Mouse (Mus musculus) megakaryocyte, adult 5-6 weeks (primary cell): ENCODE measurements around the gene Irf2. TPM values are rescaled to one million over a fixed set of nuclear protein-coding genes. Genes with fewer than 3 reads are reported as not detected.

Source experiments
- ATAC-seq: 2 replicates; pipeline ENCODE4 v1.8.0; 2016; ENCODE audit warnings: mild to moderate bottlenecking, inconsistent platforms; ENCODE audit not compliant: poor library complexity, severe bottlenecking
- total RNA-seq, 2 experiments: library from RNA; stranded (forward) in 1 of 2; stranded (reverse) in 1 of 2; fragments of 153-499, 151-499 nt in 1 of 2; fragments of 221-1000, 200-1000 nt in 1 of 2; gene quantifications; 2 replicates each; pipeline versions ENCODE4 v1.2.3 to v1.2.4; 2015 to 2017

The Irf2 gene
- total RNA-seq (2015) (152 and 154 TPM in 2 replicates), total RNA-seq (2017) (37.9 and 77.9 TPM in 2 replicates)

DNA sequence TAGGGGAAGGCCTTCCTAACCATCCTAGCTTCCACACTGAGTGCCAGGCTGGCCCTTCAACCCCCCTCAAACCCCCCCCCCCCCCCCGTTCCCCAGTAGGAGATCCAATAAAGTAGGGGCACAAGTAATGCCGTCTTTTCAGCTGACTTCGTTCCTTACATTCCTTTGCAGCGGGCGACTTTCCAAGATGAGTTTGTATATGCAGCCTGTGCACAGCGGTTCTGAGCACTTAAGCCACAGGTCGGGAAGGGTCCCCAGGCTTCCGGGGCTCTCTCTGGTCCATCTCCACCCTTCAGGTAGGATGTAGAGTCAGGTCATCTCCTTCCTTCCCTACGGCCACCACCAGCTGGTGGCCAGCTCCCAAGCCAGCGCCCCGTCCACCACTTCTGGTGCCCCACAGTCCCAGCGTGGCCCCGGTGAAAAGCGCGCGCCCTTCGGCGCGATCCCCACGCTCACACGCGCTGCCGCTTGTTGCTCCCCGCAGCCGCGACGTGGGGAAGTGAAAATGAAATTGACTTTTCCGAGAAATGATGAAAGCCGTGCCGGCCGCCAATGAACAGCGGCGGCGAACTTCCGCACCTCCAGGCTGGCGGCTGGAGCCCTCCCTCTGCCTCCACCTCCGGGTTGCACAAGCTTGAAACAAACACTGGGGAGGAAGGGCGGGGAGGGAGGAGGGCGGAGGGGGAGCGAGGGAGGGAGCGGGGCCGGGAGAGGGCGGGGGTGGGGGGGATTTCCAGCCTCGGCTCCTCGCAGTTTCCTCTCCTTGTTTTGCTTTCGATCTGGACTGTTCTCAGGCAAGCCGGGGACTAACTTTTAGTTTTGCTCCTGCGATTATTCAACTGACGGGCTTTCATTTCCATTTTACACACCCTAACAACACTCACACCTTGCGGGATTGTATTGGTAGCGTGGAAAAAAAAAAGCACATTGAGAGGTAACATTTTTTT lies at the start of gene Irf2:
Gene Irf2 (plus strand): TSS at position 730 of the 947 bp plus-strand sequence.
- ATAC-seq, result peak; percentile 89

DNA sequence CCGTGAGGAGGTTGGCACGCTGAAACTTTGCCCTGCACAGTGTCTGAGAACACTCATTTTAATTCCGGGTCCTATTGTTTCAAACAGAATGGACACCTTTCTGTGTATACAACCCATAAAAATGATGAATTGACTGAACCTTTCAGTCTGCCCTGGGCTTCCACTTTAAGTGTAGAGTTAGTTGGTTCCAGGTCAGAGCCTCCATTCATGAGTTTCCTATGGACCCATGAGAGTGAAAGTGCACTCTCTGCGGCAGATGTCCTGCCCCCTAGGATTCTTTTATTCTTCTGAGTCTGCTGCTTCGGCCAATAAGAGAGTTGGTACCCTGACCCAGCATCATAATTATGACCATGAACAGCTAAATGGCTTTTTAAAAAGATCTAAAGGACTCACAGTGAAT lies 49.4 kb upstream of the Irf2 start:
- no peak for ATAC-seq

DNA sequence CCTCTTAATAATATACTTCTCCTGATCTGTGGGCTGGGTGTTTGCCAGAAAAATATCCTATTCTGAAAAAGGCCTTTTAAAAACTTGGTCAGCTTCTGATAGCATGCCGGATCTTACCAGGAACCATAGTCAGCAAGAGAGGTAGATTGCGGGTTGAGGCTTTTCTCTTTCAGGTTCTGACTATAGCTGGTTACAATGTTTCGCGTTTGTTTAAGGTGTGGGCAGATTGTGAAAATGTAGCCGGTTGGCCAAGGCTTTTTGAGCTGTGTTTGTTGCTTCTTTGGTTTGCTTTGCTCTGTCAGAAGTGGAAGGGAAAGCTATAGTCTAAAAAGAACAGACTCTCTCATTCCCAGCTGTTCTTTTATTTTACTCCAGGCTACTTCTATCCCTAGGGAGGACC lies 49.0 kb upstream of the Irf2 start:
- ATAC-seq, result no peak

DNA sequence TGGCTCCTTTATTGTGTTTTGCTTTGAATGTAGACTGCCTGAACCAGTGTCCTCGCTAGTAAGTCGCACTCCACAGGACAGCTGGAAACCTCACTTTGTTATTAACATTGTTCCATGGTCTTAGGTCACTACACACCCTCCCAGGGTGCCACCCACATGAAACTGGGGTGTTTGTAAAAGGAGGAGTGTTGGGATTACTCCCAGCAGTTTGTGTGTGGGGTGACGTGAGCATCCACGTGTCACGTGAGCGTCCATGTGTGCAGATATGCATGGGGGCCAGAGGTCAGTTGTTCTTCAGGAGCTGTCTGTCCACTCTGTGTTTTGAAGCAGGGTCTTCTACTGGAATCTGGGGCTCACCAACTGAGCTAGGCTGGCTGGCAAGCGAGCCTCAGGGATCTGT lies 48.2 kb upstream of the Irf2 start:
- ATAC-seq, result no peak

DNA sequence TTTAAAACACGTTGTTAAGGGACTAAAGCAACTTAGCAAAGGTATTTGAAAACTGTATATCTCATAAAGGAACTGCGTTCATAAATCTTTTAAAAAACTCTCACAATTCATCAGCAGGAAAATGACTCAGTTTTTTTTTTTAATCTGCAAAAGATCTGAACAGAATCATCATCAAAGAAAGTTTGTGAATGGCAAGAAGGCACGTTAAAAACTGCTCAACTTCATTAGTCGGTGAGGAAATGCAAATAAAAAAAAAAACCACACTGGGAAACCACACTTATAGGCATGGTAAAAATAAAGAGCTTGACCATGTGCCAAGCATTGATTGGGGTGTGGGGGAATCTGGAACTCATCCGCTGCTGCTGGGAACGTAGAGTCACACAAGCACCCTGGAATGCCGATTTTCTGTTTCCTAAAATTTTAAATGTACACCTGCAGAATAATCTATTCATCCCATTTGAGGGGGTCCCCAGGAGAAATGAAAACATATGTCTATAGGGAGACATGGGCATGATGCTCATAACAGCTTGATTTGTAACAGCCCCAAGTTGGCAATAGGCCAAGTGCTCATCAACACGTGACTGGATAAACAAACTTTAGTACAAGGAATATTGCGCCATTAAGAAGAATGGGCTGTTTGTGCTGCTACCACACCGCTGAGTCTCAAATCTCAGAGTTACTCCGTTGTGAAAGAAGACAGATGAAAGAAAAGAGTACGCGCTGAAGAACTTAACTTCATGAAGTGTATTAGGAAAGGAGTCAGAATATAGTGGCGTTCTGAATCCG lies 43.1 kb upstream of the Irf2 start:
- ATAC-seq, result no peak

DNA sequence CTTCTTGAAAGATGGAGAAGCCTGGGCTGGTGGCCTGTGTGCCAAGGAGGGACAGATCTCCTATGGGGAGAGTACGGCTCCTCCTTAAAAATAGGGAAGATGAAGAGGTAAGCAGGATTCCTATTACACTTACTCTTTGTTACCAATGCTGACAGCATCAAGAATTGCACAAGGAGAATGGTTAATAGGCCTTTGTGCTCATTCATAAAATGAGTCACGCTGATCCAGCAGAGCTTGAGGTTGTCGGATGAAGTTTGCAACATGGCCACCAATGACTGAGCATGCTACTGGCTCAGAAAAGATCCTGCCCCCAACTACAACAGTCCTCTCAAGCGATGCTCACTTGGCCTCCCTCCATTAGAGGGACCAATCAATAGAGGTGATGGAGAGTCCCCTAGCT lies 42.0 kb upstream of the Irf2 start:
- ATAC-seq, result no peak

DNA sequence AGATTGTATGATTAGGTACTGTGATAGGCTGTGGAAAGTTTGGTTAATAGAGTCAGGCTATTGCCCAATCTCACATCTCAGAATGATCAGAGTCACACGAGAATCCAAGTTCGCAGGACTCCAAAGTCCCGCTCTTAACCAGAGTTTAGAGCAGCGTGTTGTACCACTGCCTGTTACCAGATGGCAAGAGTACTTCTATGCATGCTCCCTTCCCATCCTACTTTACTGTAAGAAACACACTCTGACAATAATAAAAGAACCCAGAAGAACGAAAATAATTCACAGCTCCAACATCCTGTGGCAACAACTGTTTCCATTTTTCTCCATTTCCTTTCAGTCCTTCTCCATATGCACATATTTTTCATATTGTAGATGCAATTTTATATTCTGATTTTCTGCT lies 41.4 kb upstream of the Irf2 start:
- ATAC-seq, result peak; percentile 33; the same call in 1 of the 2 replicates

DNA sequence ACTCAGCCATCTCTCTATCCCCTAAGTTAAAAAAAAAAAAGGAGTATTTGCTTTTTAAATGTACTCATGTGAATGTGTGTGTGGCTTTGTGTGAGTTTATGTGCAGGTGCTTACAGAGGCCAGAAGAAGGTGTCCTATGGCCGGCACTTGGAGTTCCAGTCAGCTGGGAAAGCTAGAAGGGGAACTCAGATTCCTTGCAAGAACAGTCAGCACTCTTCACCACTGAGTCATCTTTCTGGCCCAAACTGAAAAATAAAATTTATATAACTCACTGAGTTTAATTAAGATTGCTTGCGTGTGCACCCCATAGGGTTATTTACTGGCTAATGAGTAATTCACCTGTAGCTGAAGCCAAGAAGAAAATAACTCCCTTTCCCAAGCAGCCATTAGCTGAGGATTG lies 34.4 kb upstream of the Irf2 start:
- no peak for ATAC-seq

DNA sequence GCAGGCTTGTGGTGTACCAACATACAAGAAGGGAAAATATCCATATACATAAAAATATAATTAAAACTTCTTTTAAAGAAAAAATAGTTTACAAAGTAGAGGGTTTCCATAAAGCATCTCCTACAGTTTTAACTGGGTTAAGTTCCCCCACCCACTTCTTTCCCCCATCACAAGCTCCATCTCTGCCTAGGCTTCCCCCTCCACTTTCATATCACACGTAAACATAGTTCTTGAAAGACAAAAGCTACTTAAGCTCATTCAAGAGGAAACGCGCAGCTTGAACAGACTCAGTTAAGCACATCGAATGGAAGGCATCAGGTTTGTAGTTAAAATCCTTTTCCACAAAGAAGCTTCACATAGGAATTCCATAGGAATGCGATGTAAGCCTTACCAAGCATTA lies 32.8 kb upstream of the Irf2 start:
- ATAC-seq, result no peak

DNA sequence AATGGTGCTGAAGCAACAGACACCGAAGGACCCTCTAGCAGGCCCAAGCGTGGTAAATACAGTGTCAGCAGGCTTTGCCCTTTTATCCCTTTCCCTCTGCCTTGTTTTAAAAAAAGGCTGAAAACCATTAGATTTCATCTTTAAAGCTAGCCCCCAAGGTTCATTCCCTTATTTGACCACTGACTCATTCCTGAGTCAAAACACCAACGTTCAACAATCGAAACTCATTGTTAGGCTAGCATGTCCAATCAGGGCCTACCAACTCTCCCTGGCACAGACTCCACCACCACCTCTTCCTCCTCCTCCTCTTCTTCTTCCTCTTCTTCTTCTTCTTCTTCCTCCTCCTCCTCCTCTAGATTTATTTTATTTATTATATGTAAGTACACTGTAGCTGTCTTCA lies 30.2 kb upstream of the Irf2 start:
- no peak for ATAC-seq

DNA sequence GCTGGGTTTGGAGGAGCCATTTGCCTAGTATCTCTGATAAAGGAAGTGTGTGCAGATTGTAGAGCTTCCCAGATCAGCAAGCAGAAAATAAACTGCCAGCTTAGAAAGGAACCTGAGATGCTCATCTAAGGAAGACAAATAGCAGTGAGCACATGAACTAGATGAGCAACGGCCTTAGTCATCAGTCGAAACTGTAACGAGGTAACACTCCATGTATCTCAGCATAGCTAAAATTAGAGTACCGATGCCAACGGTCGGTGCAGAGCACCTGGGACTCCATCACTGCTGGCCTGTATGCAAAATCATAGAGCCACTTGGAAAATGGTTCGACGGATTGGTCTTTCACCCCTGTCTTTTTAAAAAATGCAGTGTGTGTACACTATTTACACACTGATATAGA lies 29.2 kb upstream of the Irf2 start:
- ATAC-seq, result no peak

DNA sequence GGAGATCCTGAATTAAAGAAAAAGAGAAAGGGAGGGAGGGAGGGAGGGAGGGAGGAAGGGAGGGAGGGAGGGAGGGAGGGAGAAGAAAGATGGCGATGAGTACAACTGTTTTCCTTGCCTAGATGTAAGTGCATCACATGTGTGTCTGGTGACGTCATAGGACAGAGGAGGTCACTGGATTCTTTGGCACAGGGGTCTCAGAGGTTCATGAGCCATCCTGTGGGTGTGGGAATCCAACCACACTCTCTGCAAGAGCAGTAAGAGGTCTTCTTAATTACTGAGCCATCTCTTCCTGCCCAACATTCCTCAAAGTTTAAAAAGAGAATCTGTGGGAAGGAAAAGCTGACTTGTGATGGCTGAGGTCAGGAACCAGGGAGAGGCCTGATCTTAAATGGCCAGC lies 28.0 kb upstream of the Irf2 start:
- no peak for ATAC-seq

DNA sequence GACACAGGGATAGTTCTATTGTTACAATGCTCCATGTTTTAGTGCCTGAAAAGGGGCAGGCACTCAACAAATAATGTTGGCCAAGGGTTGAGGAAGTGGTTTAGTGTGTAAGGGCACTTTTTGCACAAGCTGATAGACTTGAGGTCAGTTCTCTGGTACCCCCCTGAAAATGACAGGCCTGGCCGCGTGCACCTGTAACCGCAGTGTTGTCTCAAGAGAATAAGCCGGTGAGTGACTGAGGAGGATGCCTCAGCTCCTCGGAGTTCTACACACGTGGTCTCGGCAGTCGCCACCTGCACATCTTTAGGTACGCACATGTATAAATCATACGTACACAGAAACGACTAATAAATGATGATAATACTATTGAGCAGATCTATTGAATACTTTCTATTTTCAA lies 26.4 kb upstream of the Irf2 start:
- peak; percentile 73 for ATAC-seq

DNA sequence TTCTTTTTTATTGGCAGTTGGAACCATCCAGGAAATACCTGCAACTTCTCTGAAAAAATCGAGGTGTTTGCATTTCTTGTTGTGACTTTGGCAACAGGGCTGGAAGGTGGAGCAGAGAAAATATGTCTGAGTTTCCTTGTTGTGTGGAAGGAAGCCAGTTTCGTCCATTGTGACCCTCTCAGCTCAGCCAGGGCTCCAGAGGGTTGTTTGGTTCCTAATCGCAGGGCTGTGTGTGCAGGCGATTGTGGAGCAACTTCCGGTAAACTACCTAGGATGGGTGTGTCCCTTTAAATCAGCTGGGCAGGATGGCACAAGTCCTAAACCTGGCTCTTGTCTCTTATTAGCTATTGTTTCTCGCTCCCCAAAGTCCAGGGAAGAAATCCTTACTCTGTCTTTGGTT lies 25.7 kb upstream of the Irf2 start:
- ATAC-seq, result peak; percentile 91

DNA sequence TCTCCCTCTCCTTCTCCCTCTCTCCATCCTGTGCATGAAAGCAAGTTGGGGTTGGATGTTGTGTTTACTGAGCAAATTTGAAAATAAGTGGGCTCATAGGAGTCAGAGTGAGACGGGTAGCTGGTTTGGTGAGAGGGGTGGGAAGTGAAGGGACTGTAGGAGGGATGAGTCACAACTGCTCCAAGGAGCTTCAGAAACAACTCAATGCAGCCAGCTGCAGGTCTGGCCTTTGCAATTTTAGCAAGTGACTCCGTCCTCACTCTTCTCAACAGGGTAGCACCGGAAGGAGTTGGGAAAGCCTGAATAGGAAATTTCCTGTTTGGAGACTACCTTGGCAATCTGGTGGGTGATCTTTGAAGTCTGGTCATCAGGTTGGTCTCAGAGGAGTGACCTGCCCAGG lies 25.1 kb upstream of the Irf2 start:
- no peak for ATAC-seq

DNA sequence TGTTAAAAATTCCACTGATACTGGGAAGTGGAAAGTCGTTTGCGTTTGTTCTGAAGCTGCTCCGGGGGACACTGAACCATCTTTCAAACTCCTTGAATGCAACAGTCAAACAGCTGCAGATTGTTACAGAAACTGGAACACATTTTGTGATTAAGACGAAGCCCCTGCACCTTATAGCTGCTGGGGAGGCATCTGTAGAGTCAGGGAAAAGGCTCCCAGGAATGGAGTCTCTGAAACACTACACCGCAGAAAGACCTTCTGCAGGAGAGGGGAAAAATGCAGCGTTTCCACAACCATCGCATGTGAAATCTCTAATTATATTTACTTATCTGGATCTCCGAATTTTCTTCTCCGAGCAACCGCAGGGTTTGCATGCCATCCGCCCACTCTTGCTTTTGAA lies 23.1 kb upstream of the Irf2 start:
- no peak for ATAC-seq

DNA sequence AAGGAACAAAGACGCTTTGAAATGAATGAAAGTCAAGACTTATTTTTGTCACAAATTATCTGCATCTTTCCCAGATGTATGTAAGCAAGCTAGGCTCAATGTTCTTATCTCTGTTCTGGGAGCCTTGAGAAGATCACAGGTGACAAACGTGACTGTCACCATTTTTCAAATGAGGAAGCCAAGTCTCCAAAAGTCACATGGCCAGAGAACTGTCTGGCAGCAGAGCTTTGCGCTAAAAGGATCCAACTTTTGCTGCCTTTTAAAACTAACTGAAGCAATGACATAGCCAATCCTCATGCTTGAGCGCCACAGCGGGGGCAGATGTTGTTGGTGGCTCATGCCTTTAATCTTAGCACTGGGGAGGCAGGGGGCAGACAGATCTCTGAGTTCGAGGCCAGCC lies 22.4 kb upstream of the Irf2 start:
- no peak for ATAC-seq

DNA sequence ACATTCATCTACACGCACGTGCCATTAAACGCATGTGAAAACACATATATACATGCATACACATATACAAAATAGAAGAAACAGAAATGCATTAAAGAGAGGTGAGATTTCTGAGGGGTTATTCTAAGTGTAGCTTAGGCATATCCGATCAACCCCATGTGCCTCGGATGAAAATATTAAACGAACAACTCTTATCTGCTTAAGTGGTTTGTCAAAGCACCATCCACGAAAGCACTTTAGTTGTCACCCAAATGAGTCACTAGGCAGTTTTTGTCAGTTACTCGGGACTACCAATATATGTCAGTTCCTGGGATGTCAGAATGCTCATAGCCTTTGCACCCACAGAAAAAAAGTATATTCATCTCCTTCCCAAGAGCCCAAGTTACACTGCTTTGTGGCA lies 21.2 kb upstream of the Irf2 start:
- ATAC-seq, result no peak

DNA sequence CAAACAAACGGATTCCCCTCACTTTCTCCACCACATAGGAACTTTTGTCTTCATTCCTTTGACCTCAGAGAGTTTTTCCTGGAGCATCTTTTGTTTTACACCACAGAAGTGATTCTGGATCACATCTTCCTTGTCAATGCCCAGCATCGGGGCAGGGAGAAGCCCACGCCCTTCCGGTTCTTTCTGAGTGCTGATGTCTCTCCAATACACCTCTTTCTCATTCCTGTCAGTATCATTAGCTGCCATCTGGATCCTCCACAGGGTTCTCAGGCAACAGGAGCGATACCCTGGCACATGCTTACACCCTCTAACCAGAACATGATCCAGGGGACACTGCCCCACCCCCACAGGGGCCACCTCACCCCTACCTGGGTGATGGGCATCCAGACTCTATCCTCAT lies 20.8 kb upstream of the Irf2 start:
- ATAC-seq, result no peak

DNA sequence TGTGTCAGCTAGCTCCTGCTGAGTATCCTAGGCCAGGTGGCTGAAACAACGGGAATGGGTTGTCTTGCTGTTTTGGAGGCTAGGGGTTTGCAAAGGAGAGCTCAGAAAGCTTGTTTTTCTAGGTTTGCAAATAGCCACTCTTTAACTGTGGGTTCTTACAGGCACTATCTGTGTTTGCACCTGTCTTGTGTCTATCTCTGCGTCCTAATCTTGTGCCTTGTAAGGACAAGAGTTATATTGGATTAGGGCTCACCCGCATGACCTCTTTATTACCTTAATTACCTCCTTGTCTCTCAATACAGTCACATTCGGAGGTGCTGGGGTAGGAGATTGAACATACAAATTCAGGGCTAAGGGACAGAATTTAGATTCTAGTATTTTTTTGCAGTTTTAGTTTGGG lies 18.9 kb upstream of the Irf2 start:
- no peak for ATAC-seq

DNA sequence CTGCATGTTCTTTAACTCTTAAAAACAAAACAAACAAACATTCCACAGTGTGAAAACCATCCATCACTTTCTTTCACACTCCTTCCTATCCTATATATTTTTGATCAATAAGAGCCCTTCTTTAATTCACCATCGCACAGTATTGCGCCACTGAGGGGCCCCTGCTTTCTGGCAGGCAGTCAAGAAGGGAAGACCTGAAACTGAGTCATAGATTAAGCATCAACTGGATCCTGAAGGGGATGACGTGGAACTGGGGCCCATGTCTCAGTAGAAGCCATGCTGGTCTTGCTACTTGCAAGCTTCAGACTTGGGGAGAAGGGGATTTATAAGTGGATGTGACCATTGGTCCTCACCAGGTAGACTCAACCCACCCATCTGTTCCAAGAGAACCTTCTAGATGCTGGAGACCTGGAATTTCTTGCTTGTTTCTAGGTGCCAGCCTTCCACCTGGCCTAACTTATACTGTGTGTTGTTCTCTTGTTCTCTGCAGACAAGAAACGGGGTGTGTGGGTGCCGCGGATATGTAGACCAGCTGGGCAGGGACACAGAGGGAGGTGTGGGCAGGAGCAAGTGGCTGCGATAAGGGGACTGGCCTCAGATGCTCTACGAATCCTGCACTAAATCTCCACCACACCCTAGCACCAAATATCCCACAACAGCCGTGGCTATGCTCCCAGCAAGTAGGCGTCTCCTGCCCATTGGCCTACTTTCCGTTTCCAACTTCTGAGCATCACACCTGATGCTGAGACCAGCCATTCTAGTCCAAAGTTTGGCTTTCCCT lies 18.3 kb upstream of the Irf2 start:
- 0 out of 2 replicates have a peak, but pooled peaks have one; percentile 18 for ATAC-seq
